Mouse (Mus musculus): Measurements from ENCODE around the gene Bfsp1. TPM values are rescaled to one million over a fixed set of nuclear protein-coding genes. Genes with fewer than 3 reads are reported as not detected.
A peak's percentile ranks its signal among the peaks of the same experiment; 100 is the strongest.

The Bfsp1 gene
- total RNA-seq (2021), result under 1 TPM; 0.34 TPM

DNA sequence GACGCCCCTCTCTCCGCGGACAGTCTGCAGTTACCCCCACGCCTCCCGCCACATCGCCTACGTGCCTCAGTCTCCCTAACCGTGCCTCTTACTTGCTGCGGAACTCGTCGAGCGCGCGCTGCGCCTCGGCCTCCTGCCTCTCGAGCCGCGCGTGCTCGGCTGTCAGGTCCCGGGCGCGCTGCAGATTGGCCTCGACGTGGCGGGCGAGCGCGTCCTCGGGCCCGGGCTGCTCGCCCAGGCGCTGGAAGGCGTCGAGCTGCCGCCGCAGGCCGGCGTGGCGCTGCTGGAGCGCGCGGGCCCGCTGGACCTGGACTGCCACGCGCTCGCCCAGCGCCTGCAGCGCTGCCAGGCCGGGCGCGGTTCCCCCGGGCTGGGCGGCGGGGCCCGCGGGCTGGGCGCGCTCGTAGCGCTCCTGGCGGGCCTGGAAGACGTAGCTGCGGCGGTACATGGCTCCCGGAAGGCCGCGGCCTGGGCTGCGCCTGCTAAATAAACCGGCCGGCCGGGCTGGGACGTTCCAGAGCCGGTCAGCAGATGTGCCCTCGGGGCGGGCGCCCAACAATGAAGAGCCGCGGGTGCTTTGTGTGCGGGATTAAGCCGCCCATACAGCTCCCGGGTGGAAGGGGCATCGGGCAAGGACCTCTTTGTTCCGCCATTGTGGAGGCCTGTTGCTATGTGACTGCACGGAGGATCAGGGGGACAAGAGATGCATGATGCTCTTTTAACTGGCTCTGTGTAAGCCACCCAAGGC, at the start of gene Bfsp1:
TSS of gene Bfsp1 (minus strand) at position 690 of the 748 bp plus-strand sequence.
- peak; percentile 46 for DNase-seq (ENCODE audit: low spot score)
- intact Hi-C loops (cut with DNase I), result loop anchor here (10.0 kb wide), 1 partner anchor 592 kb away; no protein-coding TSS in a partner anchor

DNA sequence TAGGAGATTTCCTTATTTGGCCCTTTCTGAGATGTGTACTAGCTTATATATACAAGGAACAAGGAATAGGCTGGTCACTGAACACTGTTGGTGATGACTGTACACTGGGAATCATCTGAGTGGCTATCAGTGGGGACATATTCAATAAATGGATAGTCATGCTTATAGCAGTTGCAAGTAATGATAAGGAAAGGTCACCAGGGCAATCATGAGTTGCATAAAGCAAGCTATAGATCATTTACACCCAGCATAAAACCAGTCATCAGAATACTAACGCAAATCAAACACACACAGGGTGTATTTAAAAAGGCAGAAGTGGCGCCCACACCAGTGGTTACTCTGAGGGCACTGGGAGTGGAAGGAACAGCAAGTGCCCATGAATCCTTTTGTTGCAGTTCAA, 49.2 kb upstream of the Bfsp1 start:
- DNase-seq (ENCODE audit: low spot score), result no peak
- intact Hi-C loops (cut with DNase I), result loop anchor here (5.0 kb wide), 1 partner anchor 45 kb away; no protein-coding TSS in a partner anchor

DNA sequence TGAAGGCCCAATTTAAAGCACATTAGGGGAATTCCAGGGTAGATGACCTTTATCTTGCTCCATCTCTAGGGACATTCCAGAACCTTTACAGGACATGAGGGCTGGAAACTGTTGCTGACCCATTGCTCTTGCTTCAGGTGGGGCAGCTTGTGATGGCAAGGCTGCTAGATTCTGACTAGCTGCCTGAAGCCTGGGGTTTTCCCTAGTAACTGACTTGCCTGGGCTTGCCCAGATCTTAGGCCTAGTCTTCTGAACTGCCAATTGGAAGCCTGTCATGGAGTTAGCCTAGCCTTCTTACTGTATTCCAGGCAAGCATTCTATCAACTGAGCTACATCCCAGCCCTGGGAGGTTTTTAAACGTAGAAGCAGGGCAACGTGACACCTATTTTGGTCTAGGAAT, 46.3 kb upstream of the Bfsp1 start:
- DNase-seq (ENCODE audit: low spot score), result no peak
- intact Hi-C loops (cut with DNase I), result no loop called here

DNA sequence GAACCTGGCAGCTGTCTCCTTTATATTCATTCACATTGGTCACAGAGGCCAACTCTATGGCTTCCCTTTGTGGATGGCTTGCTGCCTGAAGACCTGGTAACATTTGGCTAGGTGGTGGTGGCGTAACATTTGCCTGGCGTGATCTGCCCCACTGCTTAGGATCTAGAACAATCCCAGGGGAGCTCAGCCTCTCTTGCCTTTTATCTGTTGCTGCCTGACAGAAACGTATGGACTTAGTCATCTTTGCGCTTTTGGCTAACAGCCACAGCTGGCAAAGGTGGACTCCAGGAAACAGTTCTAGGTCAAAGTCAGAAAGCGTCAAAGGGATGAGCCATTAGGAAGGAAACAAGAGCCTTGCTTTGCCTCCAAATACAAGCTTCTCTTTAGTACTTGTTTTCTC, 41.9 kb upstream of the Bfsp1 start:
- intact Hi-C loops (cut with DNase I), result no loop called here
- no peak for DNase-seq (ENCODE audit: low spot score)

DNA sequence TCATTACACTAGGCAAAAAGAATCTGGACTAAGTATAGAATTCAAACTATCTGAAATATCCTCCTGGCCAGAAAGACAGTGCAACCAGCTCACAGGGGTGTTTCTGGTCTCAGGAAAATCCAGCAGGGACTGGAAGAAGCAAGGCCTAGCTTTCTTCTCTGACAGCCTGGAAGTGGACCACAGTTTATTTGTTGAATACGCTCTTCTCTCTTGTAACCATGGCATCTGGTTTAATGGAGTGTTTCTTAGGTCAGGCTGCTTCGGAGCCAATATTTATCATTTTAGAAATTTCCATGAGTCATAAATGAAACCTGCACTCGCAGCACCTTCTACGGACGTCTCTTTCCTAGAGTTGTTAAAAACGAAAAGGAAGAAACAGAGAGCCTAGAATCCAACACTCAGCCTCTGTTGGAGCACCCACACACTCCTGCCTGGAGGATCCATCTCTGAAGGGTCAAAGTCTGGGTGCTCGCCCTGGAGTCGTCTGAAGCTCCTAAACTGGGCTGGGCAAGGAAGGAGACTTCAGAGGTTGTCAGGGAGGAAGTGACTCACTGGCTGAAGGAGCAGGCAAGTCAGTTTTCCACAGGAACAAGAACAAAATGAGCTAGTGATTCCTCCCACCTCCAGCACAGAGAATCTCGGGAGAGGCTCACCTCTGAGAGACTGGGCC, 40.5 kb upstream of the Bfsp1 start:
- intact Hi-C loops (cut with DNase I), result no loop called here
- DNase-seq (ENCODE audit: low spot score), result peak; percentile 7

- no peak for DNase-seq (ENCODE audit: low spot score)
- intact Hi-C loops (cut with DNase I), result no loop called here
These were observed 37.9 kb upstream of the Bfsp1 start for GRCm38 (mm10) chr2:143900821-143901351.

GRCm38 (mm10) chr2:143899470-143900220, 36.7 kb upstream of the Bfsp1 start:
- intact Hi-C loops (cut with DNase I), result no loop called here
- no peak for DNase-seq (ENCODE audit: low spot score)

DNA sequence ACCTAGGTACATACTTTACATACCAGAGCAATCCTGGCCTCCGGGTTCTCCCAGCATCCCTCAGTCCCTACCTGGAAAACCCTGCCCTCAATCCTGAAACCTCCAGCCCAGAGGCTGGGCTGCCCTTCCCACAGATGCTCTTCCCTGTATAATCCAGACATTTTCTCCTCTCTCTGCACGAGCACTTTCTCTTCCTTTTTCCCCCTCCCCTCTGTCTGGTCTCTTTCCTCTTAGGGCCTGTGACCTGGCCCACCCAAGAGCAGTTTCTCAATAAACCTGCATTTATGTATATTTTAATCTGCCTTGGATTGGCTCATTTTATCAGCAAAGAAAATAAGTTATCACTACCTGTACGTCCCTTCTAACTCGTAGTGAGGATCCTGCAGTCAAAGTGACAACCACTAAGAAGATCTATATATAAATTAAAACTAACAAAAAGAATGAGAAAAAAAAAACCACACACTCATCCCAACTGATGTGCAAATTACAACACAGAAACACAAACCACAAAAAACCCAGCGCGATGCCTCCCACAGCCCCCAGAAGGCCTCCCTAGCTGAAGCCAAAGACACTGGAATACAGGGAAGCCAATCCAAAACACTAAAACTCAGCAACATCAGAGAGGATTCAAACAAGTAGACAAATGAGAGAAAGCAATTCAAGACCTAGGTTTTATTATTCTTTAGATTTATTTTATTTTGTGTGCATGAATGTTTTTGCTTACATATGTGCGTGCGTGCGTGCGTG, 28.5 kb upstream of the Bfsp1 start:
- intact Hi-C loops (cut with DNase I), result no loop called here
- DNase-seq (ENCODE audit: low spot score), result no peak

DNA sequence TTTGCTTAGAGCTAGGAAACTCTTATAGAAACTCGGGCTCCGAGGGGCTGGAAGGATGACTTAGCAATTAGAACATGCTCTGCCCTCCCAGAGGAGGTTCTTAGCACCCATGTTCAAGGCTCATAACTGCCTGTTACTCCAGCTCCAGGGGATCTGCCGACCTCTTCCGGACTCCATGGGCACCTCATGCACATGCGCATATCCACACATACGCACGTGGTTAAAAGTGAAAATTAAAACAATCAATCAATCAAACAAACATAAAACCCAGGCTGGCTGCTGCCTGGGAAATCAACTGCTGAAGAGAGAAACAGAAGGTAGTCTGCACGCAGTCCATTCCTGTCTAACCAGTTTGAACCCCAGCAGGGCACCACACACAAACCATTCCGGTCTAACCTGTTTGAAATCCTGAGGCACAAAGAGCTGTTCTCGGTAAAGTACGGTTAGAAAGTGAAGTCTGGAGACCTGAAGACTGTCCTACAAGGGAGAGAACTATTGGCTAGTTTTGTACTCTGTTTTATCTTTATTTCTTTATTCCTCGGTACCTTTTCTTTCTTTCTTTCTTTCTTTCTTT, 27.0 kb upstream of the Bfsp1 start:
- intact Hi-C loops (cut with DNase I), result no loop called here
- no peak for DNase-seq (ENCODE audit: low spot score)

DNA sequence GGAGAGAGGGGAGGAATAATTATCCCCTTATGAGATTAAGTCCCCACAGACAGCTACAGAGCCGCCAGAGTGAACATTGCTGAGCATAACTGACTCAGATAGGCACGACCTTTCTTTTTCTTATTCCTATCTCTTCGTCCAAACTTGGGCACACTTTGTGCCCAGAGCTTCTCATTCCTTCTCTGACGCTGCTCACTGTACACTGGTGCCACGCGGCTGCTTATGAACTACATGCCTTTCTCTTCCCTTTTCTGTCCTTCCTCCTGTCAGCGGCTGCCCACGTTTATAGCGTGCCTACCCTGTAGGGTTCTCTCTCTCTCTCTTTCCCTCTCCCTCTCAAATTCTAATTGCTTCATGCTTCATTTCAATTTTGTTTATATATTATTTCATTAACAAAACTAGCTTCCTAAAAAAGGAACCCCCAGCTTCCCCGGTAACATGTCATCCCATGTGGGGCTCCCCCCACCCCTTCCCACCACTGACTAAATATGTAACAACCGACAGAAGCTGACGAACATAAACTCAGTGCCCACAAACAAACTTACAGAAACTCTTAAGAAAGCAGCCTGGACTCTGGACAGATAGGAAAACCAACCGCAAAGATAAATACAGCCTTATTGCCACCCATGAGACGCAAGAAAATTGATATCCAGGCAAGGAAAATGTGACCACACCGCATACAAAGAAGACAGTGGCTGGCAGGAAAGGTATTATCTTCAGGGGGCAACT, 26.3 kb upstream of the Bfsp1 start:
- intact Hi-C loops (cut with DNase I), result no loop called here
- no peak for DNase-seq (ENCODE audit: low spot score)

GRCm38 (mm10) chr2:143882606-143883288, 19.8 kb upstream of the Bfsp1 start:
- intact Hi-C loops (cut with DNase I), result no loop called here
- no peak for DNase-seq (ENCODE audit: low spot score)

- intact Hi-C loops (cut with DNase I), result no loop called here
- DNase-seq (ENCODE audit: low spot score), result no peak
These were observed 19.0 kb upstream of the Bfsp1 start for GRCm38 (mm10) chr2:143882002-143882401.

GRCm38 (mm10) chr2:143879311-143879710, 16.3 kb upstream of the Bfsp1 start:
- intact Hi-C loops (cut with DNase I), result no loop called here
- no peak for DNase-seq (ENCODE audit: low spot score)

DNA sequence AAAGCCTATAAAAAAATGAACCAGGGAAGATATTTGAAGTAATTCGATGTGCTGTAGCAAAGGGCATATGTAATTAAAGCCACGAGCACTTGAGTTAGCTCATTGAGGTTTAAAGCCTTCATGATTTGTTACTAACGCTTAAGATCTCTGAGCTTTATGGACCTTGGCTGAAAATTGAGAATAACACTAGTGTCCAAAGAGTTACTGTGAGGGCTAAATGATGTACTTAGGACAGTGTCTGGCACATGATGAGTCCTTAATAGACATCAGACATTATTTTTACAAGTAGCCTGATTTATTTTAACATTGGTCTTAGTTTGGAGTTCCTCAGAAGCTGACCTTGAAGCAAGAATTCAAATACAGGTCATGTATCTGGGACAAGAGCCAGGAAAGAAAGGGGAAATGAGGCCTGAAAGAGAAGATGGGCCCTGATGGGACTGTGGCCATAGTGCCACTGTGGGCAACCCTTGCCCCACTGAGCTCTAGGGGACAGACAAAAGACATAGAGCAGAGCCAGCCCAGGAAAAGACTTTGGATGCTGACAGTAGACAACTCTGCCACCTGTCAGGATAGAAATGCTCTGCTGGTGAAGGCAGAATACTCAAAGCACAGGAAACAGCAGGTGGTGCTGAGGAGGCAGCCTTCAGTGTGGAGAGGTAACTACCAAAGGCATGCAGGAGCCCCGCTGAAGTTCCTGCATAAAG, 14.1 kb upstream of the Bfsp1 start:
- no peak for DNase-seq (ENCODE audit: low spot score)
- intact Hi-C loops (cut with DNase I), result no loop called here

- no peak for DNase-seq (ENCODE audit: low spot score)
These were observed 13.1 kb upstream of the Bfsp1 start for GRCm38 (mm10) chr2:143876026-143876425.

DNA sequence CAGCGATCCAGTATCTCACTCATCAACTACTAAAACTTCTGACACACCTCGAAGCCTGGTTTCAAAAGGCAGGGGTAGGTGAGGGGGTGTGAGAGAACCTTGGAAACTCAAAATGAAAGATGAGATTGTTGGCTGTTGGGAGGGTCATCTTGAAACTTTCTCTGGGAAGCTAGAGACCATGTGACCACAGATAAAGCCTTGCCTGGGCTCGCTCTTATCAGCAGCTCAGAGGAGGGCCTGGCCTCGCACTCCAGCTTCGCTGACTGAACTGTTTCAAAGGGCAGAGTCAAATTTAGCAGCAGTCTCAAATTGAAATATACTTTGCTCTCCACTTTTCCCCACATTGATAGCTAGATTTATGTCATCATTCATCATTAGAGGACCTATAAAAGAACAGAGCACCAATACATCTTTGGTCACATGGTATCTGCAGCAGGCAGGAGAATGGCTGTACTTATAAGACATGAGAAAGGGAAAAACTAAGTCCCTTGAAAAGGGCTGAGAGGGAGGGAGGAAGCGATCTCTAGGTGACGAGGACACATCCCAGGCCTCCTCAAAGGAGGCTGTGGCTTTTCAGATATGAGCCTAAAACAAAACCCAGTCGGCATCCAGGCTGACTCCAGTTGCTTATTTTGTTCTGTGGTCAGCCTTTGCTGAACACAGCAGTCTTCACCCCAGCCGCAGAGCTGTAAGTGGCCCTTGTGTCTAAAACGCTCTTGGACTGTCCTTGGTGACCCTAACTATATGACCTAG, 8.1 kb upstream of the Bfsp1 start:
- peak; percentile 28 for DNase-seq (ENCODE audit: low spot score)
- intact Hi-C loops (cut with DNase I), result no loop called here

More at GRCm38 (mm10) chr2:143876026-143876425, 13.1 kb upstream of the Bfsp1 start:
- intact Hi-C loops (cut with DNase I), result no loop called here

GRCm38 (mm10) chr2:143867326-143867725, 4.4 kb upstream of the Bfsp1 start:
- intact Hi-C loops (cut with DNase I), result loop anchor here (2.0 to 10.0 kb wide), 3 partner anchors 45 to 587 kb away; no protein-coding TSS in a partner anchor
- DNase-seq (ENCODE audit: low spot score), result peak; percentile 65

Data from heart, postnatal 25 days (tissue).